Mouse (Mus musculus) myocyte (in vitro differentiated cells): Measurements from ENCODE around the gene Sbpl. TPM values are rescaled to one million over a fixed set of nuclear protein-coding genes. Genes with fewer than 3 reads are reported as not detected.
"Not testable (repeated sequence)": the region's sequence is repeated elsewhere in the genome, so short reads cannot be mapped to it uniquely, and the experiment has no call there.

ENCODE experiments used
- H3K27me3 ChIP-seq: one replicate; pipeline ENCODE4 v1.6.1; 2011; ENCODE audit not compliant: control insufficient read depth, insufficient read depth, insufficient read length
- H3K36me3 ChIP-seq: one replicate; pipeline ENCODE4 v1.6.1; 2011; ENCODE audit not compliant: control insufficient read depth, insufficient read depth
- H3K4me2 ChIP-seq: one replicate; pipeline ENCODE4 v1.6.1; 2011; ENCODE audit warnings: low read depth, control low read depth
- H3K4me3 ChIP-seq: one replicate; pipeline ENCODE4 v1.5.1; 2011; ENCODE audit warnings: mild to moderate bottlenecking, control low read depth, moderate library complexity
- H3K79me2 ChIP-seq: one replicate; pipeline ENCODE4 v1.6.1; 2011; ENCODE audit not compliant: control insufficient read depth, insufficient read depth
- H3ac ChIP-seq: one replicate; pipeline ENCODE4 v1.6.1; 2011; ENCODE audit not compliant: control insufficient read depth, insufficient read length
- CEBPB ChIP-seq: IDR thresholded peaks from 2 replicates; pipeline ENCODE4 v1.6.1; 2011; ENCODE audit warnings: mild to moderate bottlenecking, moderate library complexity; ENCODE audit not compliant: poor library complexity, insufficient read depth, severe bottlenecking
- E2F4 ChIP-seq: IDR thresholded peaks from one replicate; pipeline ENCODE4 v1.6.1; 2011; ENCODE audit warnings: mild to moderate bottlenecking, control low read depth, moderate library complexity; ENCODE audit not compliant: insufficient read depth
- MAX ChIP-seq: IDR thresholded peaks from one replicate; pipeline ENCODE4 v1.6.1; 2011; ENCODE audit warnings: low read depth, mild to moderate bottlenecking, control low read depth
- MYOD1 ChIP-seq, 3 experiments: IDR thresholded peaks; one replicate each; pipeline ENCODE4 v1.6.1; 2011; ENCODE audit warnings: control low read depth in 2 of 3, low read depth in 2 of 3, mild to moderate bottlenecking in 2 of 3, moderate library complexity in 1 of 3; ENCODE audit not compliant: insufficient read length in 2 of 3, control insufficient read depth in 1 of 3
- MYOG ChIP-seq, 3 experiments: IDR thresholded peaks; one replicate each; pipeline ENCODE4 v1.6.1; 2011; ENCODE audit warnings: control low read depth in 2 of 3, low read depth in 2 of 3, mild to moderate bottlenecking in 2 of 3; ENCODE audit not compliant: insufficient read length in 2 of 3, control insufficient read depth in 1 of 3, insufficient read depth in 1 of 3
- POLR2A ChIP-seq: IDR thresholded peaks from one replicate; pipeline ENCODE4 v1.6.1; 2011; ENCODE audit warnings: low read depth, mild to moderate bottlenecking, control low read depth, moderate library complexity; ENCODE audit not compliant: insufficient read length
- POLR2AphosphoS2 ChIP-seq: IDR thresholded peaks from one replicate; pipeline ENCODE4 v1.6.1; 2011; ENCODE audit warnings: low read depth, control low read depth; ENCODE audit not compliant: insufficient read length
- SRF ChIP-seq: IDR thresholded peaks from one replicate; pipeline ENCODE4 v1.6.1; 2011; ENCODE audit warnings: low read depth; ENCODE audit not compliant: control insufficient read depth, insufficient read length
- TCF12 ChIP-seq: IDR thresholded peaks from one replicate; pipeline ENCODE4 v1.6.1; 2011; ENCODE audit warnings: mild to moderate bottlenecking, control low read depth; ENCODE audit not compliant: poor library complexity, insufficient read depth, severe bottlenecking
- TCF3 ChIP-seq: IDR thresholded peaks from one replicate; pipeline ENCODE4 v1.6.1; 2011; ENCODE audit warnings: low read depth, control low read depth; ENCODE audit not compliant: insufficient read length
- USF1 ChIP-seq: IDR thresholded peaks from one replicate; pipeline ENCODE4 v1.6.1; 2011; ENCODE audit warnings: low read depth, mild to moderate bottlenecking, control low read depth, moderate library complexity
- polyA plus RNA-seq: library from polyadenylated mRNA; unstranded; fragments of >200 nt; fragmentation: generic; extraction: Trizol; gene quantifications from one replicate; pipeline ENCODE4 v1.2.1, GENCODE M21; 2012; ENCODE audit warnings: missing spikeins

The Sbpl gene
- polyA plus RNA-seq, 1 experiment: not detected

GRCm38 (mm10) chr17:23931157-23931556 is 23.9 kb downstream of the Sbpl start:
- Histone ChIP-seq H3ac (no peak overlapping the region), H3K4me2 (no peak overlapping the region), H3K36me3 (no peaks in the 10 kb centered on the region), H3K27me3 (no peaks in the 10 kb centered on the region), H3K79me2 (no peaks in the 10 kb centered on the region), H3K4me3 (no peak overlapping the region)
- TF ChIP-seq TCF12 (no peak), MAX (no peak)

- H3K4me3 ChIP-seq: peak overlapping the region; percentile 45
- H3K36me3 ChIP-seq: no peaks in the 10 kb centered on the region
- no peaks in the 10 kb centered on the region for H3K27me3 ChIP-seq
- H3ac ChIP-seq: peak overlapping the region; percentile 36
- no peaks in the 10 kb centered on the region for H3K79me2 ChIP-seq
- TF ChIP-seq POLR2A: peak; percentile 25
- no peak for TF ChIP-seq TCF3
- TF ChIP-seq SRF: no peak
- TF ChIP-seq TCF12: no peak
- no peak for TF ChIP-seq CEBPB
- no peak for TF ChIP-seq USF1
- no peak for TF ChIP-seq MYOG (IDR thresholded peaks at IDR 0.05; ENCODE audit: control insufficient read depth in 1 of 3, insufficient read depth in 1 of 3, insufficient read length in 2 of 3, low read depth in 2 of 3)
- peak; percentile 56 for TF ChIP-seq POLR2AphosphoS2
- H3K4me2 ChIP-seq: peak overlapping the region; percentile 76
Measured at GRCm38 (mm10) chr17:23925090-23925493, 30.0 kb downstream of the Sbpl start.

- TF ChIP-seq MAX (no peak), E2F4 (peak; percentile 62), SRF (peak; percentile 55), MYOD1 (IDR thresholded peaks at IDR 0.05; ENCODE audit: control insufficient read depth in 1 of 3, insufficient read length in 2 of 3, low read depth in 2 of 3) (peak in 1 of 3 experiments; percentile 3), POLR2AphosphoS2 (peak; percentile 76), POLR2A (peak; percentile 66)
- Histone ChIP-seq H3K79me2 (no peaks in the 10 kb centered on the region), H3K4me3 (peak overlapping the region; percentile 45), H3ac (peak overlapping the region; percentile 36), H3K36me3 (no peaks in the 10 kb centered on the region), H3K27me3 (no peaks in the 10 kb centered on the region), H3K4me2 (peak overlapping the region; percentile 92)
Measured at GRCm38 (mm10) chr17:23924531-23925007, 30.5 kb downstream of the Sbpl start.

GRCm38 (mm10) chr17:23917158-23917557 is 37.9 kb downstream of the Sbpl start, which contains the start of gene Dcpp3:
Dcpp3 (plus strand) TSS chr17:23917458.
- not testable (repeated sequence) for H3ac ChIP-seq, H3K4me3 ChIP-seq, H3K27me3 ChIP-seq, H3K4me2 ChIP-seq, H3K36me3 ChIP-seq, H3K79me2 ChIP-seq

Other genes starting within 250 kb of the Sbpl start
- 0.40 TPM for gene 1520401A03Rik, start 232.5 kb downstream of the Sbpl start, polyA plus RNA-seq
- 11.5 TPM for gene Pkmyt1, start 228.9 kb downstream of the Sbpl start, polyA plus RNA-seq
- gene Paqr4, start 214.4 kb downstream of the Sbpl start, polyA plus RNA-seq: 15.4 TPM
- 0.88 TPM for gene Kremen2, start 209.4 kb downstream of the Sbpl start, polyA plus RNA-seq
- gene Flywch1, start 183.7 kb downstream of the Sbpl start, polyA plus RNA-seq: 43.5 TPM
- gene Flywch2, start 169.2 kb downstream of the Sbpl start, polyA plus RNA-seq: 0.42 TPM
- gene Srrm2, start 164.7 kb downstream of the Sbpl start, polyA plus RNA-seq: 58.2 TPM
- gene Elob, start 126.1 kb downstream of the Sbpl start, polyA plus RNA-seq: 986 TPM
- gene Prss33, start 119.2 kb downstream of the Sbpl start, polyA plus RNA-seq: not detected
- gene Prss32, start 111.4 kb downstream of the Sbpl start, polyA plus RNA-seq: 0.04 TPM
- gene Prss41, start 111.1 kb downstream of the Sbpl start, polyA plus RNA-seq: 0.05 TPM
- not detected for gene Prss21, start 87.2 kb downstream of the Sbpl start, polyA plus RNA-seq
- not detected for gene Dcpp1, start 74.4 kb downstream of the Sbpl start, polyA plus RNA-seq
- gene Dcpp2, start 74.4 kb downstream of the Sbpl start, polyA plus RNA-seq: not detected
- gene Dcpp3, start 37.8 kb downstream of the Sbpl start, polyA plus RNA-seq: not detected
- gene Sbp, start 13.6 kb downstream of the Sbpl start, polyA plus RNA-seq: not detected
- gene Prss30, start 25.3 kb upstream of the Sbpl start, polyA plus RNA-seq: 0.06 TPM
- gene Prss22, start 42.8 kb upstream of the Sbpl start, polyA plus RNA-seq: 0.04 TPM
- 0.14 TPM for gene Prss27, start 82.9 kb upstream of the Sbpl start, polyA plus RNA-seq
- 41.5 TPM for gene Kctd5, start 118.2 kb upstream of the Sbpl start, polyA plus RNA-seq
- gene Pdpk1, start 195.7 kb upstream of the Sbpl start, polyA plus RNA-seq: 10.1 TPM
- 29.8 TPM for gene Amdhd2, start 208.5 kb upstream of the Sbpl start, polyA plus RNA-seq
- 432 TPM for gene Atp6v0c, start 214.4 kb upstream of the Sbpl start, polyA plus RNA-seq